ENCODE assay signal across 14 mouse cellular contexts in the genomic region with DNA sequence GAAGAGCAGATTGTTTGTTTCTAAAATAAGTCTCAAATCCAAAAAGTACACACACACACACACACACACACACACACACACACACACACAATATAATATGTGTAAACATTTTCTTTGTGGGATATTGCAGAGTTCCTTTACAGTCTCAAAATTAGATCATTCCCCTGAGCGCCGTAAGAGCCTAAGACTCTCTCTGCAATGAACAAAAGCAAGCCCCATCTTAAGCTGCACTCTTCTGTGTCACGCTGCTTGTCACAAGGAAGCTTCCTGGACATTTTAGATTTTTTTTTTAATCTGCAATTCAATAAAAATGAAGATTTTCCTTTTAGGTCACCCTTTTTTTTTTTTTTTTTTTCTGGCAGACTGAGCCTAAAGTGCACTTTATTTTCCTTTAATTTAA. TPM values are rescaled to one million over a fixed set of nuclear protein-coding genes. Genes with fewer than 3 reads are reported as not detected.
A peak's percentile ranks its signal among the peaks of the same experiment; 100 is the strongest.
DNase-seq lines count a peak whose midpoint lies in the region; ATAC-seq and TF ChIP-seq lines count a peak whose summit lies in the region.
"Had no signal": no experiment of that assay in that cellular context is flagged by ENCODE, and none has a peak within 500 bp of the region (broad histone marks: within the 10 kb centered on the region; RNA-seq: fewer than 3 reads in every experiment).

No protein-coding gene starts in this region.

- H3K4me2 ChIP-seq in hindbrain, embryonic 12.5 days (replicated peaks) = no peak overlapping the region
- H3K4me2 ChIP-seq in limb, embryonic 14.5 days (replicated peaks; ENCODE audit: low read depth, low read length, severe bottlenecking) = 0 out of 2 replicates have a peak overlapping the region, but pooled peaks have one; percentile 10
- H3K4me2 ChIP-seq in neural tube, embryonic 13.5 days = peak overlapping the region; percentile 31
- H3K4me2 ChIP-seq: heart, embryonic 11.5 days had no signal

- 38% methylated on average over 3 of the region's 3 CpGs for WGBS in hindbrain, embryonic 12.5 days
- 34% methylated on average over 3 of the region's 3 CpGs for WGBS in limb, embryonic 14.5 days
- WGBS in neural tube, embryonic 13.5 days = 16% methylated on average over 3 of the region's 3 CpGs

- DNase-seq in layer of hippocampus, adult 2 months (ENCODE audit: low spot score in 2 of 2) = no peak
- DNase-seq in layer of hippocampus, postnatal 25 days (ENCODE audit: extremely low spot score in 1 of 2, low spot score in 1 of 2) = no peak
- DNase-seq in limb, embryonic 14.5 days (ENCODE audit: low spot score) = no peak
- no peak for DNase-seq in kidney, postnatal 36 days
- DNase-seq in cerebellum, adult 9-10 months = no peak
- no peak for DNase-seq in urinary bladder, postnatal 14 days (ENCODE audit: low spot score)
- DNase-seq: gastrocnemius, postnatal 10 days; heart, postnatal 4 days; kidney, adult 9 months; lung, postnatal 4 days had no signal

- H3K27me3 ChIP-seq in hindbrain, embryonic 12.5 days = no peaks in the 10 kb centered on the region
- no peaks in the 10 kb centered on the region for H3K27me3 ChIP-seq in limb, embryonic 14.5 days (ENCODE audit: control insufficient read depth, insufficient read depth, low read length)
- no peaks in the 10 kb centered on the region for H3K27me3 ChIP-seq in neural tube, embryonic 13.5 days
- H3K27me3 ChIP-seq: Patski had no signal

- no peak overlapping the region for H3K9ac ChIP-seq in hindbrain, embryonic 12.5 days
- H3K9ac ChIP-seq in limb, embryonic 14.5 days (ENCODE audit: low read depth, low read length, severe bottlenecking) = no peak overlapping the region
- no peak overlapping the region for H3K9ac ChIP-seq in neural tube, embryonic 13.5 days

- no peaks in the 10 kb centered on the region for H3K36me3 ChIP-seq in hindbrain, embryonic 12.5 days
- H3K36me3 ChIP-seq in limb, embryonic 14.5 days (ENCODE audit: control insufficient read depth, insufficient read depth, low read length) = no peaks in the 10 kb centered on the region
- H3K36me3 ChIP-seq in neural tube, embryonic 13.5 days = no peaks in the 10 kb centered on the region

- H3K4me3 ChIP-seq in layer of hippocampus, adult 2 months = no peak overlapping the region
- no peak overlapping the region for H3K4me3 ChIP-seq in hindbrain, embryonic 12.5 days
- no peak overlapping the region for H3K4me3 ChIP-seq in limb, embryonic 14.5 days (replicated peaks; ENCODE audit: low read length)
- H3K4me3 ChIP-seq in neural tube, embryonic 13.5 days = no peak overlapping the region

- H3K4me1 ChIP-seq in hindbrain, embryonic 12.5 days = peaks cover 8% of the 10 kb centered on the region
- peaks cover 18% of the 10 kb centered on the region for H3K4me1 ChIP-seq in limb, embryonic 14.5 days (ENCODE audit: control insufficient read depth, insufficient read depth, low read length)
- peaks cover 27% of the 10 kb centered on the region for H3K4me1 ChIP-seq in neural tube, embryonic 13.5 days (replicated peaks)

- TF ChIP-seq CTCF in layer of hippocampus, adult 2 months (conservative IDR thresholded peaks at IDR 0.05) = no peak

- ATAC-seq in hindbrain, embryonic 12.5 days (ENCODE audit: low FRiP score) = peak; percentile 72
- peak; percentile 32; the same call in 1 of the 2 replicates for ATAC-seq in limb, embryonic 14.5 days (ENCODE audit: low FRiP score, low read depth)
- peak; percentile 66 for ATAC-seq in neural tube, embryonic 13.5 days (ENCODE audit: low read depth)
- ATAC-seq: Patski had no signal

- TF ChIP-seq POLR2A in limb, embryonic 14.5 days (IDR thresholded peaks at IDR 0.05; ENCODE audit: borderline replicate concordance, extremely low read depth, insufficient read depth, insufficient read length) = no peak

- H3K9me3 ChIP-seq in hindbrain, embryonic 12.5 days (replicated peaks) = peaks cover 7% of the 10 kb centered on the region; the same call in 1 of the 2 replicates
- no peaks in the 10 kb centered on the region for H3K9me3 ChIP-seq in limb, embryonic 14.5 days (ENCODE audit: control insufficient read depth, low read length)
- no peaks in the 10 kb centered on the region for H3K9me3 ChIP-seq in neural tube, embryonic 13.5 days

- H3K27ac ChIP-seq in layer of hippocampus, adult 2 months = peak overlapping the region; percentile 80
- H3K27ac ChIP-seq in hindbrain, embryonic 12.5 days = peak overlapping the region; percentile 79
- H3K27ac ChIP-seq in limb, embryonic 14.5 days (replicated peaks; ENCODE audit: low read depth, low read length) = peak overlapping the region; percentile 55; the same call in 1 of the 2 replicates
- H3K27ac ChIP-seq in neural tube, embryonic 13.5 days (replicated peaks) = peak overlapping the region; percentile 81

RNA-seq across cellular contexts. Expression of gene Fam181b, which starts 17.9 kb away (rescaled TPM):
- 10 to 100 TPM; 16.7 to 17.6 TPM for total RNA-seq in layer of hippocampus, adult 2 months (2021)
- total RNA-seq in layer of hippocampus, postnatal 25 days (2021) = 10 to 100 TPM; 22.4 to 22.6 TPM
- polyA plus RNA-seq in hindbrain, embryonic 12.5 days (2016; fragmentation: Nextera tagmentation; extraction: Ambion mirVana) = 44.6 and 46.6 TPM in 2 replicates
- polyA plus RNA-seq in limb, embryonic 14.5 days (2012; rRNA removed) = 7.6 and 10.7 TPM in 2 replicates
- 9.9 and 12.0 TPM in 2 replicates for polyA plus RNA-seq in limb, embryonic 14.5 days (2014; fragmentation: Nextera tagmentation; extraction: Ambion mirVana)
- polyA plus RNA-seq in neural tube, embryonic 13.5 days (2015; fragmentation: Nextera tagmentation; extraction: Ambion mirVana) = 65.6 and 67.4 TPM in 2 replicates
- polyA plus RNA-seq: Patski had no signal
